Mouse (Mus musculus): ENCODE data around the gene Ist1. TPM values are rescaled to one million over a fixed set of nuclear protein-coding genes. Genes with fewer than 3 reads are reported as not detected.

The Ist1 gene
- polyA plus RNA-seq (2011; ENCODE audit: insufficient read length, low read depth, missing spikeins) = 72.9 and 74.4 TPM in 2 replicates

DNA sequence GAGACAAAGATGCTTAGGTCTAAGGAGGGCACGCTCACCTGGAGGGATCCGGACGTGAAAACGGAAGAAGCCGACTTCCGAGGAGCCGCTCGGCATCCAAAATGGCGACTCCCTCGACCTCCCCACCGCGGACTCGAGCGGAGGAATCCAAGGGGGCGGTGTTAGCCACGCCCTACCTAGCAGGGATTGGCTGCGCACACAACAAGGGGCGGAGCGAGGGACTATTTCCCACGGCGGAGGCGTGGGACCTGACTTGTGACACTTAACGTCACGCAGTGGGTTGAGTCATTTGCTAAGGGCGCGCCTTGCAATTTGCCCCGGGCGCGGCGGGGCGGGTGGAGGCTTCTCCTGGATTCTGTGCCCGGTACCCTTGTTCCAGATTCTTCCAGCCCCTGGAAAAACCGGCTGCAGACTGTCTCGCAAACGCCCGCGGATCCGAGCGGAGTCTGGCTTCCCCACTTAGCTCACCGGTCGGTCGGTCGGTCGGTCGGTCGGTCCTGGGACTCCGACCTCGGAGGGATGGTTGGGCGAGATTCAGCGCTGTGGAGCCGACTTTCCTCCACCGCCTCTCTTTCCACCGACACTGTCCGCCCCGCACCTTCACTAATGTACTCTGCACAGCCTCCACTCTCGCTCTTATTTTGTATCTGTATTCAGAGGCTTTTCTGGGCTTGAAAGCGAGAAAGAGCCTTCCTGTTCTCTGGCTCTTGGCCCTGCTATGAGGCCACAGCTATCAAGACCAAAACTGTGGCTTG, at the start of gene Ist1:
Gene Ist1, minus strand, starts transcription at position 115 of the 755 bp plus-strand sequence.
- 0 out of 2 replicates have a peak, but pooled peaks cover 4% of the 10 kb centered on the region for H3K4me1 ChIP-seq (ENCODE audit: control insufficient read depth, insufficient read depth, low read length)
- TF ChIP-seq CTCF (IDR thresholded peaks at IDR 0.05; ENCODE audit: borderline replicate concordance, insufficient read depth, low read length) = no peak
- peak; percentile 94 for TF ChIP-seq POLR2A (IDR thresholded peaks at IDR 0.05; ENCODE audit: low read depth, low read length)
- H3K27ac ChIP-seq (ENCODE audit: insufficient read depth, low read length) = peak within 1 kb of the TSS; percentile 50
- H3K4me3 ChIP-seq (ENCODE audit: insufficient read depth, low read length) = peak within 1 kb of the TSS; percentile 90

DNA sequence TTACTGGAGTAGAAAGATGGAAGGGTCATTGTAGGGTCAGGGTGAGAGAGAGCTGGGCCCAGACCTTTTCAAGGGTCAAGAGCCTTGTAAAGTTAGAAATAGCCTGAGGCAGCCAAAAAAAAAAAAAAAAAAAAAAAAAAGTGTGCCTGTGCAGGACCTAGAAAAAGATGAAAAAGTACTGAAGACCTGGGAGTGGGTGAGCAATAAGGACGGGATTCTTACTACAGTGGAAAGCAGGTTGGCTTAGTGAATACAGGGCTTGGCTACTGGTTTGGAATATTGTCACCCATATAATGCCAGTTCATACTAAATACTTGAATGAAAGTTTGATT, 45.0 kb upstream of the Ist1 start:
- Histone ChIP-seq H3K4me3 (ENCODE audit: insufficient read depth, low read length) (no peak overlapping the region), H3K27ac (ENCODE audit: insufficient read depth, low read length) (no peak overlapping the region), H3K4me1 (ENCODE audit: control insufficient read depth, insufficient read depth, low read length) (peaks cover 4% of the 10 kb centered on the region; the same call in 1 of the 2 replicates)
- TF ChIP-seq CTCF (IDR thresholded peaks at IDR 0.05; ENCODE audit: borderline replicate concordance, insufficient read depth, low read length) (no peak), POLR2A (IDR thresholded peaks at IDR 0.05; ENCODE audit: low read depth, low read length) (no peak)

DNA sequence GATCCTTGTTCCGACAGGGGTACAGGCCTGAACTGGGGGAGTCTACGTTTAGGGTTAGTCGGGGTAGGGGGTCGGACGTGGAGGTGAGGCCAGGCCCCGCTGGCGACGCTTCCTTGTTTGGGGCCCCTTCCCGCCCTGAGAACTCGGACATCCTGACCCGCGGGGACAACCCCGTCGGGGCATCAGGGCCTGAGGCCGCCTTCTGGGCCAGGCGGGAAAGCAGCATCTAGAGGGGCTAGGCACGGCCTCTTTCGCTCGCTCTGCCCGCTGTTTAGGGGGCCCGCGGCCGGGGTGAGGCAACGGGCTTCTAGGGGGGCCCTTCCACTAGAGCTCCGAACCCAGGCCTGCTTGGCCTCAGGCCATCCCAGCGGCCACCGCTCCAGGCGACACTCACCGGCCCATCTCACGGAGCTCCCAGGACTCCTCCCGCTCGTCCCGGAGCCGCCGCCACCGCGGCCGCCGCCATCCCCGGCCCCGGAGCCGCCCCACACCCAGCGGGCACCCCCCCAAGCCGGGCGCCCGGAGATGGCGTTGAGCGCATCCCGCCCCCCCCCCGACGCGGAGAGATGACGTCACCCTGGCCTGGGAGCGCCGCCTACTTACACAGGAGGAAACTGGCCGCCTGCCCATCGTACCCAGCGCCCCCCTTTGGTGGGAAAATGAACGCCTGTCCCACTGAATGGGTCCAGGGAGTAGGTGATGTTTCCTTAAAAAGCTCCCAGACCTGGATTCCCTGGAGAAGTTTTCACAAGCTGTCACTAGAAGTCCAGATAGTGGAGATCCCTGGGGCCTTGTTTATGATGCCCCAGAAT, 44.4 kb upstream of the Ist1 start, which contains the start of gene Atxn1l:
Gene Atxn1l, minus strand, starts transcription at position 503 of the 812 bp plus-strand sequence.
- H3K4me1 ChIP-seq (ENCODE audit: control insufficient read depth, insufficient read depth, low read length) = peaks cover 4% of the 10 kb centered on the region; the same call in 1 of the 2 replicates
- peak; percentile 31; the same call in 1 of the 2 replicates for TF ChIP-seq POLR2A (IDR thresholded peaks at IDR 0.05; ENCODE audit: low read depth, low read length)
- peak; percentile 39; the same call in 1 of the 2 replicates for TF ChIP-seq CTCF (IDR thresholded peaks at IDR 0.05; ENCODE audit: borderline replicate concordance, insufficient read depth, low read length)
- H3K4me3 ChIP-seq (ENCODE audit: insufficient read depth, low read length) = peak within 1 kb of the TSS; percentile 72

DNA sequence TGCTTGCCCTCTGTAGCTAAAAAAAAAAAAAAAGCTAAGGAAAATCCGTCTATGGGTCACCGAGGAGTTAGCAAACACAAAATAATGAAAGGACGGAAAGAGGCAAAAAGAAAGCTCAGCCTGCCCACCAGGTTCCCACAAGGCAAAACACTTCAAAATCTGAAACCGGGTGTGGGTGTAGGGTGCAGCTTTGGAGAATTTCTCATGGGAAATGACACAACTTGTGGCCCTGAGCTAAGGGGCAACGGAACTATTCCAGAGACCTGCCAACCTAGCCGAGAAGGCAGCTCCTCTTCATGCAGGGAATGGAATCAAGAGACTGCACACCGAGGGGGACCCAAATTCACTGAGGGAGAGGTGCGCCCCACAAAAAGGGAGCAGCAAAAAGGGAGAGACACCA, 43.8 kb upstream of the Ist1 start:
- Histone ChIP-seq H3K4me3 (ENCODE audit: insufficient read depth, low read length) (peak overlapping the region; percentile 72), H3K27ac (ENCODE audit: insufficient read depth, low read length) (no peak overlapping the region), H3K4me1 (ENCODE audit: control insufficient read depth, insufficient read depth, low read length) (peaks cover 4% of the 10 kb centered on the region; the same call in 1 of the 2 replicates)
- TF ChIP-seq POLR2A (IDR thresholded peaks at IDR 0.05; ENCODE audit: low read depth, low read length) (no peak), CTCF (IDR thresholded peaks at IDR 0.05; ENCODE audit: borderline replicate concordance, insufficient read depth, low read length) (no peak)

More for the DNA sequence above, 44.4 kb upstream of the Ist1 start, which contains the start of gene Atxn1l:
- 0 out of 2 replicates have a peak within 1 kb of the TSS, but pooled peaks have one; percentile 16 for H3K27ac ChIP-seq (ENCODE audit: insufficient read depth, low read length)

DNA sequence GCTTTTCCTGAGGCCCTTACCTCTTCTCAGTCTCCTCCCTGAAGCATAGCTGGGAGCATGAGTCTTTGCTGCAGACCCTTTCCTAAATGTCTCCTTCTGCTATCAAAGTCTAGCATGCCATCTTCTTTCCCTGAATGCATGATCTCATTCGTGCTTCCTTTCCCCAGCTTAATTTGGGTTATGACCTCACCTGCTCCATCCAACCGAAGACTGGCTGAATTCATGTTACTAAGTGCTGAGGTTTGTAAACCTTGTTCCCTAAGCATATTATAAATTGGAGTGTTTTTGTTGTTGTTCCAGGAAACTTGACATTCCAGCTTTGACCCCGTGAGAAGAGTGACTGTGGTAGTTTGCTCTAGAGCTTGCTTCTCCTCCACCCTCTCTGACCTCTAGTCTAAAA, 41.0 kb upstream of the Ist1 start:
- no peak for TF ChIP-seq CTCF (IDR thresholded peaks at IDR 0.05; ENCODE audit: borderline replicate concordance, insufficient read depth, low read length)
- TF ChIP-seq POLR2A (IDR thresholded peaks at IDR 0.05; ENCODE audit: low read depth, low read length) = no peak

DNA sequence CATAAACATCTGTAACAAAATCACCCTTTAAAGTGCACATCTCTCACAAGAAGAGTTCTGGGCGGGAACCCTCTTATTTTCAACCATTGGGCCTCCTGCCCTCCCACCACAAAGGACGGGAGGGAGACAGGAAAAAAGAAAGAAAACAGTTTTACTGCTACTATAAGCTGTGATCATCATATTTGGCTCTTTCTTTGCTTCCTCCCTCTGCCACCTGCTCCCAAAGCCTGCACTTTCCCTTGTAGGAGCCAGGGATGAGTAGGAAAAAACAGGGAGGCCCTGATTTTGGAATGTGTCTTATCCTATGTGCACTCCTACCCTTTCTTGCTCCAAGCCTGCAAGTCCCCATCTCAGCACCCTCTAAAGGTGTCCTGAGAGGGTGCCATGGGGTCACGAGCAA, 38.0 kb upstream of the Ist1 start:
- Histone ChIP-seq H3K27ac (ENCODE audit: insufficient read depth, low read length) (no peak overlapping the region), H3K4me1 (ENCODE audit: control insufficient read depth, insufficient read depth, low read length) (no peaks in the 10 kb centered on the region), H3K4me3 (ENCODE audit: insufficient read depth, low read length) (no peak overlapping the region)
- no peak for TF ChIP-seq POLR2A (IDR thresholded peaks at IDR 0.05; ENCODE audit: low read depth, low read length)
- no peak for TF ChIP-seq CTCF (IDR thresholded peaks at IDR 0.05; ENCODE audit: borderline replicate concordance, insufficient read depth, low read length)

More for the DNA sequence above, 41.0 kb upstream of the Ist1 start:
- Histone ChIP-seq H3K27ac (ENCODE audit: insufficient read depth, low read length) (no peak overlapping the region), H3K4me1 (ENCODE audit: control insufficient read depth, insufficient read depth, low read length) (peaks cover 4% of the 10 kb centered on the region; the same call in 1 of the 2 replicates), H3K4me3 (ENCODE audit: insufficient read depth, low read length) (no peak overlapping the region)

DNA sequence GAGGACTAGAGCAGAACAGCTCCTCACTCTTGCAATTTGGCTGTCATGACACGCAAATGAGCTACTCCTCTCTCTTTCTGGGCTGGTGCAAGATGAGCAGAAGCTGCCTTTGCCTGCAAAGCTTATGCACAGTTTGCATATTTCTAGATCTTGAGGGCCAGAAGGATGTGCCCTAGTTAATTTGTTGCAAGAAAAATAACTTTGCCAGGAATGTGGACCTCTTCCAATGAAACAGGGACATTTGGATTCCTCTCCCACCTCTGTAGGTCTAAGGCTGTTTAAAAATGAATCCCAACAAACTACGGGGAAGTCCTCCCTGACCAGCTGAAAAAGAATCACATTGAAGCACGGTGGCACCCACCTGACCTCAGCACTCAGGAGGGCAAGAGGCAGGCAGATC, 32.0 kb upstream of the Ist1 start:
- Histone ChIP-seq H3K4me3 (ENCODE audit: insufficient read depth, low read length) (no peak overlapping the region), H3K27ac (ENCODE audit: insufficient read depth, low read length) (no peak overlapping the region), H3K4me1 (ENCODE audit: control insufficient read depth, insufficient read depth, low read length) (no peaks in the 10 kb centered on the region)
- TF ChIP-seq CTCF (IDR thresholded peaks at IDR 0.05; ENCODE audit: borderline replicate concordance, insufficient read depth, low read length) (no peak), POLR2A (IDR thresholded peaks at IDR 0.05; ENCODE audit: low read depth, low read length) (no peak)

DNA sequence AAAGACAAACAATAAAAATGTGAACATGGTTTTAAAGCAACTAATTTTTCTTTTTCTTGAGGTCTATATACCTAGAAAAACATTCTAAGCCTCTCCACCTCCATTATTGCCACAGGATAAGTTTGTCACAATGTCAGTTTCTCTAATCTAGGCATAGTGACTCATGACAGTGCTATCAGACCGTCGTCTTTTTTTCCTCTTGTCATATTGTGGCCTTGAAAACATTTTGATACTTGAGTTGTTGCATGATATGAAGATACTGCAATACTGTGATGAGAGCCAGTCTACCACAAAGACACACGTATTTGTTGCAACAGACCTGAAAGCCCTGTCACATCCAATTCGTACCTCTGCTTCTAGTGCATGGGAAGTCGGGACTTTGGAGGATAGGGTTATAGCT, 21.9 kb upstream of the Ist1 start:
- Histone ChIP-seq H3K4me3 (ENCODE audit: insufficient read depth, low read length) (no peak overlapping the region), H3K4me1 (ENCODE audit: control insufficient read depth, insufficient read depth, low read length) (no peaks in the 10 kb centered on the region), H3K27ac (ENCODE audit: insufficient read depth, low read length) (no peak overlapping the region)
- TF ChIP-seq CTCF (IDR thresholded peaks at IDR 0.05; ENCODE audit: borderline replicate concordance, insufficient read depth, low read length) (no peak), POLR2A (IDR thresholded peaks at IDR 0.05; ENCODE audit: low read depth, low read length) (no peak)

DNA sequence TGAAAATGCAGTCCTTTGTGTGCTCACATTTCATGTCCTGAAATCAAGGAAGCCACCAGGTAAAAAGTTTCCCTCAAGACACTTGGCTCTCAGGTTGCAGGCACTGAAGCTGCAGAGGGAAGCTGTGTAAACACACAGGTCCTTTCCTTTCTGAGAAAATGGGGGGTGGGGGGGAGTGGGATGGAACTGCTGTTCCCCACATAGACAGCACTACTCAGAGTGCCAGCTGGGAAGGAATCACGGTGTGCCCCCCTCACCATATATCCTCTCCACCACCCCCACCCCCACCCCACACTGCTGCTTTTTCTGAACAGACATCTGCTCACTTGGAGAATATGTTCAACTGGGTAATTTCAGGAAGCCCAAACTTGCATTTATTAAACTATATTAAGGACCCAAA, 19.5 kb upstream of the Ist1 start:
- TF ChIP-seq POLR2A (IDR thresholded peaks at IDR 0.05; ENCODE audit: low read depth, low read length) = no peak
- no peak for TF ChIP-seq CTCF (IDR thresholded peaks at IDR 0.05; ENCODE audit: borderline replicate concordance, insufficient read depth, low read length)
- H3K4me1 ChIP-seq (ENCODE audit: control insufficient read depth, insufficient read depth, low read length) = no peaks in the 10 kb centered on the region

More for the DNA sequence above, 19.5 kb upstream of the Ist1 start:
- H3K4me3 ChIP-seq (ENCODE audit: insufficient read depth, low read length) = no peak overlapping the region
- H3K27ac ChIP-seq (ENCODE audit: insufficient read depth, low read length) = no peak overlapping the region
